Mouse (Mus musculus) skeletal muscle tissue, adult 2 months (tissue): ENCODE measurements around the gene Myo1c.

Experiments used
- DNase-seq: peaks from one replicate; pipeline ENCODE4 v3.0.0-alpha.2; 2012; ENCODE audit warnings: low read depth, low spot score

The Myo1c gene

DNA sequence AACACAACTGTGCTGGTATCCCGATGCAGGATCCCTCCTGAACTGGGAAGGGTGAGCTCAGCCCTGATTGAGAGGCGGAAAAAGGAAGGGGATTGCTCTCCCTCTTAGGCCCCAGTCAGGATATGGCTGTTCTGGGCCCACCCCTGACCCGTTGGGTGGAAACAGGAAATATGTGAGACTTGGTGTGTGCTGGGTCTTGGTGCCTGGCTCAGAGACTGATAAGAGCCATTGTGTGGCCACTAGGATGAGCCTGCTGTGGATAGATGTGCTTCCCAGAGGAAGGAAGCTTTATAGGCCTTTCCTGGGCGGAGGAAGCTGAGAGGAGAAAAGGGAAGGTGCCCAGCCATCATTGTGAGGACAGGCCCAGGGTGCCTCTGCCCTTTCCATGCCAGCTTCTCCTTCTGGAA, 1.1 kb upstream of the Myo1c start:
- DNase-seq, result no peak

DNA sequence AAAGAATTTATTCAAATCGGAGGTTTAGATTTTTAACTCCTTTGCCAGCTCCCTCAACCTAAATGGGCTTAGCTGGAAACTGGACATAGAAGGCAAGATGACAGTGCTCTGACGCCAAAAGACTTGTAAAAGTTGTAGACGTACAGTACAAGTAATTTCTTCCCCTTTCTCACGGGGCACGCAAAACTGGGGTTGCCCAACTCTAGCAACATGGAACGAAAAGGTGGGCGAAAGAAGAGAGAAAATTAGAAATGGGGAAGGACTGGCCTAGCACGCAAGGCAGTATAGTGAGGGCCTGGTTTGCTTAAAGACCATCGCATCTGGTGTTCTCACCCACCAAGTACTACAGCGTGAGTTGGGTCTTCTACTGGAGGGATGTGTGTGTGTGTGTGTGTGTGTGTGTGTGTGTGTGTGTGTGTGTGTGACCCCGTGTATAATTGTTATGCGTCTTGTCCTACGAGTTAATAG, 688 bp downstream of the Myo1c start:
- DNase-seq, result no peak

DNA sequence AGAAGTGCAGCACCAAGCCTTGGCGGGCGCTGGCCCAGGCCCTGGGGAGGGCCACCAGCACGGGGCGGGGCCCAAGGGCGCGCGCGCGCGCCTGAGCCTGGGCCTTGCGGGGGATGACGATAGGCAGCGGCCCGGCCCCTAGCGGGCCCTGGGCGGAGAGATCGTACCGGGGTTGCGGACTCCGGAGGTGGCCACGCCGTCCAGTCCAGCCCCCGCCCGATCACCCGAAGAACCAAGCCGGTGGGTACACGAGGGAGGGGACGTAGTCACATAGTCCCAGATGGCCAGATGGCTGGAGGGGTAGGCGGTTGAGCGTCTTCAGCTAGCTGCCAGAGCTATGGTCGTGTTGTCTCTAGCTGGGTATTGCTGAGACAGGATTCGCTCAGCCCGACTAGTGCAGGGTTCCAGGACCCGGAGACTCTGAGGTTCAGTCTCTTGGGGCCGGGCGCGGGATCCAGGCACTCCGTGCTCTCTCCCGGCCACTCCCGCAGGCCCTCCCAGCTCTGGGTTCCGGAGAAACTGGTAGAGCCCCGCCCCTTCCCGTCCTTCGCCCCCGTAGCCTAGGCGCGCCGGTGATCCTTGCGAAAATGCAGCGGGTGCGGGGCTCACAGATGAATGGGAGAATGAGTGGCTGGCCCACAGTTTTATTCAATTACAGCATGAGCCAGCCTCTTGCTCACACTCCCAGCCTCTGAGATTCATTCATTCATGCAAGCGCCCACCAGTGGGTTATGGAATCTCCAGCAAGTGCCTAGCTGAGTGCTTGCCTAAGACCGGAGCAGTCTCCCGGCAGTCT, 1.3 kb downstream of the Myo1c start:
- DNase-seq, result peak; percentile 69

DNA sequence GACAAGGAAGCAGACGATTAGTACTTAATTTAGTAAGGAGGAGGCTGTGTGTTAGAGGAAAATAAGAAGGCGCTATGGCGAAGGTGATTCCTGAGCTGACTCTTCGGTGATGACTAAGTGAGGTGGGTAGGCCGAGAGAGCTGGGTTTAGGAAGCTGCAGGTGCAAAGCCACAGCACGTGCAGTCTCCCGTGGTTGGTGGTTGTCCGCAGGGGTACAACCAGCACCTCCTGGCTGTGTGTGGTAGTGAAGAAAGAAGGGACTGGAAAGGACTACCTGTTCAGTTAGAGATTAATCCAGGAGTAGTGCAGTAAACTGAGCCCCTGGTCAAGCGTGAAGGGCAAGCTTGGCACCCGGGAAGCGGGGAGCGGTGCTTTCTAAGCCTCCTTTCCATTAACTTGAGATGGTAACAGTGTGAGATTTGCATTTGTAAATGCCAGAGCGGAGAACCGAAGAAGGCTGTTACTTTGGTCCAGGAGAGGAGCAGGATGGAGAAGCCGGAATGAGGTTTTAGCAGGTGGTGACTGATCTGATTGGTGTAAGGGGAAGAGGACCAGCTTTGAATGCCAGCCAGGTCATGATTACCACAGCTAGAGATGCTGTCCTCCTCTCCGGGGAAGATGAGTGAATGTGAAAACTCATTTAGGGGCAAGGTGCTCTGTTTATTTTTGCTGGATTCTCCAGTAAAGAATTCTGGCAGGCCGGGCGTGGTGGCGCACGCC, 2.1 kb downstream of the Myo1c start:
- DNase-seq, result no peak

DNA sequence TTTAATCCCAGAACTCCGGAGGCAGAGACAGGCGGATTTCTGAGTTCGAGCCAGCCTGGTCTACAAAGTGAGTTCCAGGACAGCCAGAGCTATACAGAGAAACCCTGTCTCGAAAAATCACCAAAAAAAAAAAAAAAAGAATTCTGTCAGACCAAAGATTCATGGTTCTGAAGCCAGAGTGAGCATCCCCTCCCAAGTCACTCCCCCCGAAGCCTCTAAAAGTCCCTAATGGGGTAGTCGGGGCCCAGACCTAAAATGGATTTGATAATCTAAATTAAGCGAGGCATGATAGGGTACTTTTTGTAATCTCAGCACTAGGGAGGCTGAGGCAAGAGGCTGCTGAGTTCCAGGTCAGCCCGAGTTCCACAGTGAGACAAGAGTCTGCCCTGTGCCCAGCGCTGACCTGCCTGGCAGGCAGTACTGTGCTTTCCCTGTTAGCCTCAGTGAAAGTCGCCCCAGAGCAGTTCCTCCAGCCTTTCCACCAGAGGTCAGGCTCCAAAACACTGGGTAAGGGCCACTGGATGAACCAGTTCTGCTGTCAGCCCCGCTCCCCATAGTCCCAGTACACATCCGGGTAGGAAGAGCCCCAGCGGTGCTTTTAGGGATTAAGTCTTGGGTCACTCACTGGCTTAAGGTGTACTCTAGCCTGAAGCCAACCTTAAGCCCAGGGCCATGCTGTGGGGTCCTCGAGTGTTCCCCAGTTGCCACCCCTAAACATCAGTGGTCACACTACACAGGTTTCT, 2.8 kb downstream of the Myo1c start:
- no peak for DNase-seq

DNA sequence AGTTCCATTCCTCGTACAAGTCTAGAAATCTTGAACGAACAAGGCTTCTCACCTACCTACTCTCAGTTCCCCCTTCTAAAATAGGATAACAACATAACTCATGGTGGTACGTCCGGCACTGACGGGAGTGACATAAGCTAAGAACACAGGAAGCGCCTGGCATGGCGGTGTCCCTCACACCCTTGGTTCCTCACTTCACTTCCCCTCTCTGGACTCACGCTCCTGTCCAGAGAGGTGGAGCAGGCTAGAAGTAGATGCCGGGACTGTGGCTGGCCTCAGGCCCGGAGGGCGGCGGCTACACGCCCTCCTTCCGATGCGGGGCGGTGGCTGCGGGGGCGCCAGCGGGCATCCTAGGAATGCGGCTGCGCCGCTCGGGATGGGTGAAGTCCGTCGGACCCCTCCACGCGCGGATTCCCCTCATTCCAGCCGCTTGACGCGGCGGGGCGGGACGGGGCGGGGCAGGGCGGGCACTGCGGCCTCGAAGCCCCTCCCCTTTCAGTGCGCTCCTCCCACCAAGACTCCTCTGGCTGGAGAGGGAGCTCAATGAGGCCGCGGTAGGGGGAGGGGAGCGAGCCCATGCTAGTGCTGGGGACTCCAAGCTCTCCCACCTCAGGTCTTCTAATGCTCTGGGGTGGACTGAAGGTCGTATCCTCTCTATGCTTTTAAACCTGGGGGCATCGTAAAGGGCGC, 3.6 kb downstream of the Myo1c start:
- DNase-seq, result peak; percentile 73

DNA sequence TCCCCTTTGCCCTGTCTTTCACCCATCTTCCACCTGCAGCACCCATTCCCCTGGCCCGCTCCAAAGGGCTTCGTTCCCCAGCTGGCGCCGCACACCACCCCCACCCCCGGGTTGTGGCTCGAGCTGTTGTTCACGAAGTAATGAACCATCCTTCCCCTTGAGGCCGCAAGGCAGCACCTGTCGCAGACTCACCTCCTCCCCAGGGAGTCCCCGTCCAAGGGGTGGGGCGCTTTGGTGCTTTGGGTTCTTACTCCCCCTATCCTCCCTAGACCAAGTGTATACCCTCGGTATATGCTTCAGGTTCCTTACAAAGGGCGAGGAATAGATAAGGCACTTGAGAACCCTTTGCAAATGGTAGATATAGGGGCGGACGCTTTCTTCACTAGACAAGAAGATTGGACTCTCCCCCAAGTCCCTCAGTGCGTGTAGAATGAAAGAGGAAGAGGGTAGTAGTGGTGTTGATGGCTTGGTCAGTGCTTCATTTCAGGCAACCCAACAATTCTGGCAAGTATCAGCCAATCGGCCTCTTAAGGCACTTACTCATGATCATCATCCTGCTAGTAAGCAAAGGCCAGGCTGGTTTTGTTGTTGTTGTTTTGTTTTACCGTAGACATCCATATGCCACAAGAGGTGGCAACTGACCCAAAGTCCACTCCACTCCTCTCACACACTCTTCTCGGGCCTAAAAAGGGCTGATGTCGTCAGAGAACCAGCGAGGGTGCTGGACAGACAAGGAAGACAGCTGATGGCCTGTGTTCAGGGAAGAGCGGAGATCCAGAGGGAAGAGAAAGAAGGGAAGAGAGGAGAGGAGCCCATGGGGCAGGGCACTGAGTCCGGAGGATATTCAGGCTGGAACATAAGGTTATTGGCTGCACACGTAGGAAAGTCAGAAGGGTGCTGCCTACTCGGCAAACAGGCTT, 4.4 kb downstream of the Myo1c start:
- DNase-seq, result no peak

DNA sequence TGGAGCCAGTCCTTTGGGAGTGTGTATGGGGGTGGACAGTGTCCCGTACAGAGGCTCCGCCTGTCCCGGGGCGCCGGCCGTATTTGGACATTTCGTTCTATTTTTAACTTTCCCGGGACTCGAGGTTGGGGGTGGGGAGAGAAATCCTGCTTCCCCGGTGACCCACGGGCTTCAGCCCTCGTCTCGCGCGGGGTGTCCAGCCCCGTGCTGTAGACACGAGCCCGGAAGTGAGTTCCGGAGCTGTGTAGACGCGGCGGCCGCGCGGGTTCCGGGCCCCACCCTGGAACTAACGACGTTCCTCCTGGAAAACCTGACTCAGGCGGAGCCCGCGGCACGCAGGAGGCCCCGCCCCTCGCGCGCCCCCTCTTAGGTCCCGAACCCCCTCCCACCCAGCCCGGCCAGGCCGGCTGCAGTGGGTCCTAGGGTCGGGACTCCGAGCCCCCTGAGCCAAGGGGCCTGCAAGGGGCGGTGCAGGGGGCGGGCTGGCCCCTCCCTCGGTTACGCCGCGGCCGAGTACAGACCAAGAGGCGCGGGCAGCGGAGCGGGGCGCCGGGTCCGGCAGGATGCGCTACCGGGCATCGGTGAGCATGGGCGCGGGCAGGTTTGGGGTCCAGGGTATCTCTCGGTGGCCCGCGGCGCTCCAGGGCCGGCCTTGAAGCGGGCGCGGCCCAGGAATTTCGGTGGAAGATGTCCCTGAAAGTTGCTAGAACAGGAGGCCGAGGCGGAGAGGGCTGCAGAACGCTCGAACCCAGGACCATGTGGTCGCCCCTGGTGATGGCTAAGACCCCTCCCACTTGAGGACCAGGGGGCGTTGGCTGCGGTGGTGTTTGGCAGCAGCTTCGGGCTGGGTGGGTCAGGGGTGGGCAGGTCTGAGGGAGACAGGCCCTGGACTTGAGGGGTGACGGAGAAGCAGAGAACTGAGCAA, 5.6 kb downstream of the Myo1c start:
- peak; percentile 73 for DNase-seq

DNA sequence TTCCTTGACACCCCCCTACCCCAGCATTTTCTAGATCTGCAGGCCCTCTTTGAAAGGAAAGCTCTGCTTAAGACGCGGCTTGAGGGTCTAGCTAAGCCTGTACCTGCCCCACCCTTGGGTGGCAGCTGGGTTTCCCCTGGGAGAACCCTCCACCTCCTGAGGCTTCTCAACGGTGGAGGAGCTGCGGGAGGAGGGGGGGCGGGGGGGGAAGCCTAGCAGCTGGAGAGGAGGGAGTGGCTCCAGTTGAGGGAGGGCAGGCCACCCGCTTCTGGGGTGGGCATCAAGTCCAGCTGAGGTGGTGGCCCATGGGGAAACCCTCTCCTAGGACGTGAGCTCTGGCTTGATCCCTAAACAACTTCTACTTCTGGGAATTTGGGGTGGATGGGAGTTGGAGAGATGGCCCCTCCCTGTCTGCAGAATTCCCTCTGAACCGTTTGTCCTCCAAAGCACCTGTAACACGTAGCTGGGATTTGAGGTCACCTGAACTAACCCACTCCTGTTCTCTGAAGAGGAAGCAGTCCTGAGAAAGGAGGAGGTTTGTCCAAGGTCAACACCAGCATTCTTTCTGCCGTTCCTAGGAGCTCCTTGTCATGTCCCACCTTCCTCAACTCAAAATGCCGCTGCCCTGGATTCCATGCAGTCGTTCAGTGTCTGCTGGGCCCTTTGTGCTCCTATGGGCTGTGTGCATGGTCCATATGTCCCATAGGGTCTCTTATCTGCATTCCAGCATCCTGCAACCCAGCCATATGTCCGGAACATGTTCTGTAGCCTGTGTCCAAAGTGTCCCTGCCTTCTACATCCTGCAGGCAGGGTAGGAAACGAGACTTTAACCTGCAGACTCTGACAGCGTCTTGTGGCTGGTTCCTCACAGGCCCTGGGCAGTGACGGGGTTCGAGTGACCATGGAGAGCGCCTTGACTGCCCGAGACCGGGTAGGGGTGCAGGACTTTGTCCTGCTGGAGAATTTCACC, 6.6 kb downstream of the Myo1c start:
- DNase-seq, result no peak

DNA sequence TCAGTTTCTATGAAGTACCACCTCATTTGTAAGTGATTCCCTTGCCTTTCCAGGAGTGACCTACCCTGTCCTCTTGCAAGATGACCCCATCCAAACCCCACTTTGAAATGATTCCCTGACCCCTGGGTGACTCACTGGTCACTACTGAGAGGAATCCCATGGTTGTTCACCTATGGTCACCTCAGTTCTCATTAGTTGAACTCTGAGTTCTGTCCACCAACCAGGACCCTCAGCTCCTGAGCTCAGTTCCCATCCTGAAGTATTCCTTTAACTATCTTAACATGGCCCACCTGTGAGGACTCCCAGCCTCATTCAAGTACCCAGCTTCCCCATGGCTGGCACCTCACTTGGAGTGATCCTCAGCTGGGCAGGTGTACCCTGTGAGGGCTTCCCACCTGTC, 7.5 kb downstream of the Myo1c start:
- DNase-seq, result no peak

DNA sequence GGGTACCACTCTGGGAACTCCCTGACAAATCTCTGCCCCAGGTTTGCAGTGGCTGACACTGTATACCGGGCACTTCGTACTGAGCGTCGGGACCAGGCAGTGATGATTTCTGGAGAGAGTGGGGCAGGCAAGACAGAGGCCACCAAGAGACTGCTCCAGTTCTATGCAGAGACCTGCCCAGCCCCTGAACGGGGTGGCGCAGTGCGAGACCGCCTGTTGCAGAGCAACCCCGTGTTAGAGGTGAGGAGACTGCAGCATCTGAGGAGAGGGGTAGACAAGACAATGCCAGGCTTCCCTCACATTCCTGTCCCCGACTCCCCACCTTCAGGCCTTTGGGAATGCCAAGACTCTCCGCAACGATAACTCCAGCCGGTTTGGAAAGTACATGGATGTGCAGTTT, 8.0 kb downstream of the Myo1c start:
- DNase-seq, result no peak

DNA sequence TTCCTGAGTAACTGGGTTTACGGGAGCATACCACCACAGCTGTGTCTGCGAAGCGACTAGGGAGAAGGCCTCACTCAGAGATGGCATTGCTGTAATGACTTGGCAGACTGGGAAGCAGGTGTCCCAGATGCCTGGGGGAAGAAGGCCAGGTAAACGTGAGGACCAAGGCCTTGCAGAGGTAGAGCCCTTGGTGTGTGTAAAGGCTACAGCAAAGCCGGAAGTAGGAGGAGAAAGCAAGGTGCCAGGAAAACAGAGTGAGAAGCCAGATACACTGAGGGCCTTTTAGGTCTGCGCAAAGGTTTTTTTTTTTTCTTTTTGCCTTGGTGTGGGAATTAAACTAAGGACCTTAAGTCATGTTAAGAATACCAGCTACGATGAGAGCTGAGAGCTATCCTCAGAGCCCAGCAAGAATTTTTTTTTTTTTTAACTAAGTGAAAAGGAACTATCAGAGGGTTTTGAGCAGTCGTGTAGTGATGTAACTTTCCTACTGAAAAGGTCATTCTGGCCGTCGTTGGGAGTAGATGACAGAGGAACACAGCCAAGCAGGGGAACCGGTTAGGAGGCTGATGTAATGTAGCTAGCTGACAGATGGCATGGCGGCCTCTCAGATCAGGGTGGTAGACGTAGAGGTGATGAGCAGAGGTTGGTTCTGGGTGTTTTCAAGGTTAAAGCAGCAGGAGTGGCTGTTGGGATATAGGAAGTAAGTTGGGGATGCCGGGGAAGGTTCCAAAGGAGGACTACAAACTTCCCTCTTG, 8.9 kb downstream of the Myo1c start:
- DNase-seq, result no peak

DNA sequence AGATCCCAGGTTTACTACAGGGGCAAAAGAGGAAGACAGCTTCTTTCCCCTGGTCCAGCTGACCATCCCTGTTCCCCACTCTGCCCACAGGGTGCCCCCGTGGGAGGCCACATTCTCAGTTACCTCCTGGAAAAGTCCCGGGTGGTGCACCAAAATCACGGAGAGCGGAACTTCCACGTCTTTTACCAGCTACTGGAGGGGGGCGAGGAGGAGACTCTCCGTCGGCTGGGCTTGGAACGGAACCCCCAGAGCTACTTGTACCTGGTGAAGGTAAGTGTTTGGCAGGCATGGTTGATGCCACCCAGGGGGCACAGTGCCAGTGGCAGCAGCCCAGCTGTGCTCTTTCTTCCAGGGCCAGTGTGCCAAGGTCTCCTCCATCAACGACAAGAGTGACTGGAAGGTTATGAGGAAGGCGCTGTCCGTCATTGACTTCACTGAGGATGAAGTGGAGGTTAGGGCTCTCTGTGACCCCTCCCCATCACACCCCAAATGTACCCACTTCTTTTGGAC, 9.8 kb downstream of the Myo1c start:
- DNase-seq, result no peak

DNA sequence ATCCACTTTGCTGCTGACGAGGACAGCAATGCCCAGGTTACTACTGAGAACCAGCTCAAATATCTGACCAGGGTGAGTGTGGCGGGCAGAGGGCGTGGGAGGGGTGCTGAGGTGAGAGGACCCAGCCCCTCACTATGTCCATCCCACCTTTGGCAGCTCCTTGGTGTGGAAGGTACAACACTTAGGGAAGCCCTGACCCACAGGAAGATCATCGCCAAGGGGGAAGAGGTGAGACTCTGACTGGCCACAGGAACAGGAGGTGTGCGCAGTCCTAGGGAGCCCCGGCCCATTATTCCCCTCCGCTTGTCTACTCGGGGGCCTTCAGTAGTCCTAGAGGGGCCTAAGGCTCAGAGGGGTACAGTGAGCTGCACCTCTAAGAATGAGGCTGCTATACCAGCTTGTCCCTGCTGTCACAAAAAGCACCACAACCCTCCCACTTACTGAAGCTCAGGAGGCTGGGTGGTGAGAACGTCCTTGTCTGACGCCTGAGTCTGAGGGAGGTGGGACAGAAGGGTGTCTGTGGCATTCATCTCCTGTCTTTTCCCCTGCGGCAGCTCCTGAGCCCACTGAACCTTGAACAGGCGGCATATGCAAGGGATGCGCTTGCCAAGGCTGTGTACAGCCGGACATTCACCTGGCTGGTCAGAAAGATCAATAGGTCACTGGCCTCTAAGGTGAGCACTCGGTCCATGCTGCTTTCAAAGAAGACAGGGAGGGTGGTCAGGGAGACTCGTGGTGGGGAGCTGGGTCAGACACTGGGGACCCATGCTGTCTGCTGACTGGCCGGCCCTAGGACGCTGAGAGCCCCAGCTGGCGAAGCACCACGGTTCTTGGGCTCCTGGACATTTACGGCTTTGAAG, 10.9 kb downstream of the Myo1c start:
- no peak for DNase-seq

DNA sequence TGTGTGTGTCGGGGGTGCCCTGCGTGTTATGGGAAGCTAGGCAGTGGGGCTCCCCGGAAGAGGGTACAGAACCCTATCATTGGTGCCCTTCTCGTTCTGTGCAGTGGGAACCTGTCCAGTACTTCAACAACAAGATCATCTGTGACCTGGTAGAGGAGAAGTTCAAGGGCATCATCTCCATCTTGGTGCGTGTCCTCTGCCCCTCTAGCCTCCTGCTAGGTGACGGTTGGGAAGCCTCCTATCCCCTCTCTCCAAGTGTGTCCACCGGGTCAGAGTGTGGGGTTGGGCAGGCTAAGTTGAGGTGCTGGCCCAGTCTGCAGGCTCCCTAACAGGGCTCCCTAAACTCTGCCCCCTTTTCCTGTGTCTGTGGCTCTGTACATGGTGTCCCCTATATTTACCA, 11.8 kb downstream of the Myo1c start:
- DNase-seq, result no peak

DNA sequence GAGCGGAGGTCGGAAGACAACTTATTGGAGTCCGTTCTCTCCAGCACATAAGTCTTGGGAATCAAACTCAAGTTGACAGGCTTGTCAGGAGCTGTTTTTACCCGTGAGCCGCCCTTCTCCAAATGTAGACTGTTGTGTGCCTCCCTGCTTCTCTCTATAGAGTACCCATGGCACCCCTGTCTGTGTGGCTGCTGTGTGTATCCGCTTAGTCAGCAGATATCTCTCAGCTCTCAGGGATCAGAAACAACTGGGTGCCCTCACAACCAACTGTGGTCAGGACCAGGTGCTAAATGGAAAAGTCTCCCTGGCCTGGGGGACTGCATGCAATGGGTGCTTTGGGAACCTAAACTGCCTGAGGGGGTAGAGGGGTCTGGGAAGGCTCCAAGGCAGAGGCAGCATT, 16.0 kb downstream of the Myo1c start:
- no peak for DNase-seq

DNA sequence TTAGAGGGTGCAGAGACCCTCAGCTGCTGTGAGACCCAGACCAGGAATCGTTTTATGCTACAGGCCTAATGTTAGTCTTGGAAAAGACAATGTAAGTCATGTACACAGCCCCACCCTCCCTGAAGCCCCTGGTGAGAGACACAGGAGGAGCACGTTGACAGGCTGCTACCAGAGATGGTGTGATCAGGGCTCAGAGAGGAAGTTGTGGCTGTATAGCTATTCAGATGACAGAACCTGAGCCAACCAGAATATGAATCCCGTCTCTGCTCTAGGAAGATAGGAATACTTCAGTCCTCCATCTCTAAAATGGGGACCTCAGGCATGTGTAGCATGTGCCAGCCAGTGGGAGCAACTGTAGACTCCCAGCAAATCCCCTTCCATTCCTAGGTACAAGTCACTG, 18.3 kb downstream of the Myo1c start:
- DNase-seq, result no peak
